Mouse (Mus musculus): ENCODE data around the gene Llgl2. TPM values are rescaled to one million over a fixed set of nuclear protein-coding genes. Genes with fewer than 3 reads are reported as not detected.
A peak's percentile ranks its signal among the peaks of the same experiment; 100 is the strongest.

The Llgl2 gene
- total RNA-seq, 1 experiment from 2014 or later: 6.5 TPM

DNA sequence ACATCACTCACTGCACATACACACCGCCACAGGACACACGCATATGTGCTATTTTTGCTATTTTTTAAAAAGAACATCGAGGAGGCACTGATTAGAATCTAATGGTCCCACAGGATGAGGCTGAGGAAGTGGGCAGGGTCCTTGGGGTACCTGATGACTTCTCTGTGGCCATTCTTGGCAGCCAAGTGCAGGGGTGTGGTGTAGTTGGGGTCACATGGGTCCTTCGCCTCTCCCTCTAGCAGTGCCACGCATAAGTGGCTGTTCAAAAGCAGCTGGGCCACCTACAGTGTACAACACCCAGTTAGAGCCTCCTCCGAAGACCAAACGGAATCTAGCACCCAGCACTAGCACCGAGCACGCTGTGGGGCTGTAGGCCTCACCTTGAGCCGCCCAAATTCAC lies 17.7 kb upstream of the Llgl2 start:
- ATAC-seq (replicated peaks in 1 of 2; ENCODE audit: insufficient read depth in 1 of 2, low FRiP score in 2 of 2, low TSS enrichment in 1 of 2, low read depth in 1 of 2, poor library complexity in 2 of 2, severe bottlenecking in 2 of 2): no peak

DNA sequence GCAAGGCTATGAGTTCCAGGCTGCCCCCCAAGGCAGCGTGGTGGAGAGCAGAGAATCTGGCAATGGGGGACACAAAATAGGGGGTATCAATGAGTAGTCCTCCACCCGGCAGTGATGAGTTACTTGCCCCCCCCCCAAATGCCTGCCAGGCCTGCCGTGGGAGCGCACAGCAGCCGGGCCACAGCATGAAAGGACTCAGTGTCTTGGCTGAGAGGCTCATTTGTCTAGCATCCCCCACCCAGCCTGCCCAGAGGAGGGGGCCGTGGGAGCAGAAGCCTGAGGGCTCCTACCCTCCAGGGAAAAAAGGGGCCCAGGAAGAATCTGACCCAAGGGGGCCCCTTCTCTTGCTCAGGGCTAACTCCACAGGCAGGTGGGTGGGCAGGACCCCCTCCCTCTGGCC lies 16.5 kb upstream of the Llgl2 start:
- ATAC-seq (replicated peaks in 1 of 2; ENCODE audit: insufficient read depth in 1 of 2, low FRiP score in 2 of 2, low TSS enrichment in 1 of 2, low read depth in 1 of 2, poor library complexity in 2 of 2, severe bottlenecking in 2 of 2): no peak

DNA sequence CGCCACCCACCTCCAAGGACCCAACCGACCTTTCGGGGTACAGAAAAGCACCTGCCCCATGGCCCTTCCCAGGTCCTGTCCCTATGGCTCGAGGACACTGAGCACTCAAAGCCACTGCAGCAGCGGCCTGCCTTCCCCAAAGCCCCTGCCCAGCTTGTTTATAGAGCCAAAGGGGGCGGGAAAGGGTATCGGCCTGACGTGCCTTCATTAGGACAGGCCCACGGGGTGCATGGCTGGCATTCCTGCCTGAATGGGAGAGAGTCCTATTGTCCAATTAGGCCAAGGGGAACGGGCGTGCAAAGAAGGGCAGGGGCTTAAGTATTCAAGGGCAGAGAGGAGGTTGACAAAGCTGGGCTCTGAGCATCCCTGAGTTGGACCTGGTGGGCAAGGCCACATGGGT lies 15.9 kb upstream of the Llgl2 start:
- no peak for ATAC-seq (replicated peaks in 1 of 2; ENCODE audit: insufficient read depth in 1 of 2, low FRiP score in 2 of 2, low TSS enrichment in 1 of 2, low read depth in 1 of 2, poor library complexity in 2 of 2, severe bottlenecking in 2 of 2)

DNA sequence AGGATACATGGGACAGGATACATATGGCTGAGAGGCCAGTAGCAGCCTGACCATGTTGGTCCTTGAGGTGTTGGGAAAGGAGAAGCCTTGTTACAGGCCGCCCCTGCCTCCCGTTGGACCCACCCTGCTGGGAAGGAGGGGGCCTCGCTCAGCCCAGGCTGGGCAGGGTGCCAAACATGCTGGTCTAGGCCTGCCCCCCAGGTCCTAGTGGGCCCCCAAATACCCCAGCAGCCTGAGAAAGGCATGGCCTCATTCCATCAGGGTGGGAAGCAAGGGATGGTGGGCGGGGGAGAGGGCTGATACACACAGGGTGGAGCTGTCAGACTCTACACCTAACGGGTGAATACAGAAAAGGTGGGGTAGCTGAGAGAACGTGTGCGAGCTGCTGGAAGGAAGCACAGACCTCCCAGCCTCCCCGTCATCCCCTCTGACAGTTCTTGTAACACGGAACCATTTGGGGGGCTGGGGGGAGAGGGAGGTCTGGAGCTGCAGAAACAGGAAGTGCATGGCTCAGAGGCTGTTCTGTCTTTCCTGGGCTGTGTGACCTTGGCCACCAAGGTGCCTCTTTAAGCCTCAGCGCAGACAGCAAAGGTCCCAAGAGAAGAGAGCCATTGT lies 15.0 kb upstream of the Llgl2 start:
- peak; percentile 15 to 51; a peak in 1 of 4 replicates for ATAC-seq (replicated peaks in 1 of 2; ENCODE audit: insufficient read depth in 1 of 2, low FRiP score in 2 of 2, low TSS enrichment in 1 of 2, low read depth in 1 of 2, poor library complexity in 2 of 2, severe bottlenecking in 2 of 2)

DNA sequence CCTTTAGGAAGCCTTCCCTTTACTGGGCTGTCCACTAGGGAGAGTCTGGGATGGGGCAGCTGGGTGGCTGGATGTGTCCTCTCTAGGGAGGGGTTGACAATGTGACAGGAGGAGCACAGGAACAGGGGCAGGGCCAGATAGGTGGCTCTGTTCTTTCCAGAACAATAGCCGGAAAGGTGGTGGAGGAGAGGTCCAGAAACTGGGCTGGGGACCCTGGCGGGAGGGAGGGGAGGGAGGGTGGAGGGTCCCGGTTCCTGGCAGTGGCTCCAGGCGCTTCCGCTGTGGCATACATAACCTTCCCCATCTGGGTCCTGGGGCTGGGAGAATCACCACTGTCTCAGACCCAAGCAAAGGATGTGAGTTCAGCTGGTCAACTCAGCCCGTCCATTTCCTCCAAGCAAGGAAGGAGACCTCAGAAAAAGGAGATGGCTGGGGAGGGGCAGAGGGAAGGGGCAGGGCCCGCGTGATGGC lies 14.5 kb upstream of the Llgl2 start:
- no peak for ATAC-seq (replicated peaks in 1 of 2; ENCODE audit: insufficient read depth in 1 of 2, low FRiP score in 2 of 2, low TSS enrichment in 1 of 2, low read depth in 1 of 2, poor library complexity in 2 of 2, severe bottlenecking in 2 of 2)

DNA sequence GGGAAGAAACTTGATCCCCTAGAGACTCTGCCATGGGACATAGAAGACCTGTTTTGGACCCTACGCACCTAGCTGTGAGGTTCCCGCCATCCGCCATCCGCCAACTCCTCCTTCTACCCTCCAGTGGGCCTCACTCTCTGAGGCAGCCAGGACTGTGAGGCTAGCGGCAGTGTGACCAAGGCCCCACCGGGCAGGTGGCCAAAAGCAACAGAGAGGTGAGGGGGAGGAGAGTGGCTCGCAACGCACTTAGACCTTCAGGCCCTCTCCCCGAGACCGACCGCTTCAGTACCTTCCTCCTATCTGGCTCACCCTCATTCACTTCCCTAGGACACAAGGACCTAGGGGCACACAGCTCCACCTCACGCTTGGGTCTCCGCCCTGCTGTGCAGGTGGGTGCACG lies 13.5 kb upstream of the Llgl2 start:
- no peak for ATAC-seq (replicated peaks in 1 of 2; ENCODE audit: insufficient read depth in 1 of 2, low FRiP score in 2 of 2, low TSS enrichment in 1 of 2, low read depth in 1 of 2, poor library complexity in 2 of 2, severe bottlenecking in 2 of 2)

DNA sequence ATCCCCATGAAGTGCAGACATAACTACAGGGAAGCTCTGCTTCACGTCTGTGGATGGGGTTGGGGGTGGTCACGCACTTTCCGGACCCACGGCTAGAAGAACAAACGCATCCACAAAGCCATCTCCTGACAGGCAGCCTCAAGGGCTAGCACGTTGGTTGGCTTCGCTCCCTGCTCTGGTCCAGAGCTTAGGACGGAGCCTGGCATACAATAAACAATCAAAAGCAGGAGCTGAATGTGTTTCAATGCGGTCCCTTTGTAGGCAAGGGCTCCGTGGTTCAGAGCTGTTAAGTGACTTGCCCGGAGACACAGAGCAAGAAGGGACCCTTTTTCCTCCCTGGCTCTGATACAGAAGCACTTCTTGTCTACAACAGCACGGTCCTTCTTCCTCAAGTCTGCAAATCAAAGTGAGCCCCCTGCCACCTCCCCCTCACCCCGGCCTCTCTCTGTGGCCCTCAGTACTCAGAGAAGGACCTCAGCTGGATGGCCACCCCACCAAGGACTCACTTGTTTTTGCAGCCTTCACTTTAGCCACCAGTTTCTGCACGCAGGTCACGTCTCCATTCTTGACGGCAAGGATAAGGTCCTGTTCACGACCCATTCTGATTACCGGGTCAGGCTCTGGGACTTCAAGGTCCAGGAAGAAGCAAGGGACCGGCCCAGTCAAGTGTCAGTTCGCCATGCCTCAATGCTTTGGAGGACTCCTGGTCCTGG lies 12.3 kb upstream of the Llgl2 start:
- ATAC-seq (replicated peaks in 1 of 2; ENCODE audit: insufficient read depth in 1 of 2, low FRiP score in 2 of 2, low TSS enrichment in 1 of 2, low read depth in 1 of 2, poor library complexity in 2 of 2, severe bottlenecking in 2 of 2): no peak

DNA sequence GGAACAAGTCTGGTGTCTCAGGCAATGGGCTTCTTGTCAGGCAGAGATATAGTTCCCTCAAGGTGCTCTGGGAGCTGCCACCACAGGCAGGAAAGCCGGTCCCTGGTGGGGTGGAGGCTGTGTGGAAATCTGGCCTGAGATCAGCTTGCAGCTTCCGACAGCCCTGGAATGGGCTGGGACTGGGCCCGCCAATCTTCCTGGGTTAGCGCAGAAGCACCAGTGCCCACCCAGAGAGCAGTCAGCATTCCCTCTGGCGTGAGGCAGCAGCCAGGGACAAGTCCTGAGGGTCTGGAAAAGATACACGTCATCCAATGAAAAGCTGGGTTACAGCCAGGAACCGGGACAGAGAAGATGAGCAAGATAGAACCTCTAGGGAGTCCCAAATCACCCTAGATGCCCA lies 11.8 kb upstream of the Llgl2 start:
- ATAC-seq (replicated peaks in 1 of 2; ENCODE audit: insufficient read depth in 1 of 2, low FRiP score in 2 of 2, low TSS enrichment in 1 of 2, low read depth in 1 of 2, poor library complexity in 2 of 2, severe bottlenecking in 2 of 2): no peak

DNA sequence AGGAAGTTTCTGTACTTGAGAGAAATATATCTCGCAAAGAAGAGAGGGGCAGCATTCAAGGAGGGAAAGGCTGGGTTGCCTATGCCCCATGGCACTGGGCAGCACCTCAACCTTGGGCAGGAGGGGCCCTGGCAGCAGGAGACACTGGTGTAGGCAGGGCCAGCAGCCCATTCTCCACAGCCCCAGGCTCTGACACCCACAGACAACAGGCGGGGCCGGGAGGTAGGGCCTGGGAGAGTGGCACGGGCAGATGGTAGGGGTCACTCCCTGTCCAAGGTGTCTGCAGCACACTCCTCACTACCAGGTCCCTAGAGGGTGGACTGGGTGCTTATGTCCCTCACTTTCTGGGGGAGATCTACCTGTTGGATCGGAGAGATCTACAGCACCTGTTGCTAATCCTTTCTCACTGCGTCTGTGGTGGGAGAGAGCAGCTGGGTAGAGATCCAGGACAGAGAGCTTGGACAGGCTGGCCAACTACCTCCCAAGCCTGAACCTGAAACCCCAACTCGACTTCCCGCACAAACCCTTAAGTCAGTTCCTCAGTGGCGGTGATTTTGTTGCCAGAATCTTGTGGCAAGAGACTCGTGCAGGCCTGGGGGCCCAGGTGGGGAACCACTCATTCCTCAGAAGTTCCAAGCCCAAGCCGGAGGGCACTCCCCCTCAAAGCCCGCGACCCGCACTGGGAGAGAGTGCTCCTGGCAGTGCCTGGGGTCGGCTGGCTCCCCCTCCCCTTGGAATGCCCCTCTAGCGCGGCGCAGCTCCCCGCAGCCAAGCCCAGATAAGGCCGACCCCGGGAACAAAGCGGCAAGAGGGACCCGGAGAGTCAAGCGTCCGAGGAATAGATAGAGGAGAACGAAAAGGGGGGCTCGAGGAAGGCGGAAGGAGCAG lies 11.1 kb upstream of the Llgl2 start:
- ATAC-seq (replicated peaks in 1 of 2; ENCODE audit: insufficient read depth in 1 of 2, low FRiP score in 2 of 2, low TSS enrichment in 1 of 2, low read depth in 1 of 2, poor library complexity in 2 of 2, severe bottlenecking in 2 of 2): no peak

DNA sequence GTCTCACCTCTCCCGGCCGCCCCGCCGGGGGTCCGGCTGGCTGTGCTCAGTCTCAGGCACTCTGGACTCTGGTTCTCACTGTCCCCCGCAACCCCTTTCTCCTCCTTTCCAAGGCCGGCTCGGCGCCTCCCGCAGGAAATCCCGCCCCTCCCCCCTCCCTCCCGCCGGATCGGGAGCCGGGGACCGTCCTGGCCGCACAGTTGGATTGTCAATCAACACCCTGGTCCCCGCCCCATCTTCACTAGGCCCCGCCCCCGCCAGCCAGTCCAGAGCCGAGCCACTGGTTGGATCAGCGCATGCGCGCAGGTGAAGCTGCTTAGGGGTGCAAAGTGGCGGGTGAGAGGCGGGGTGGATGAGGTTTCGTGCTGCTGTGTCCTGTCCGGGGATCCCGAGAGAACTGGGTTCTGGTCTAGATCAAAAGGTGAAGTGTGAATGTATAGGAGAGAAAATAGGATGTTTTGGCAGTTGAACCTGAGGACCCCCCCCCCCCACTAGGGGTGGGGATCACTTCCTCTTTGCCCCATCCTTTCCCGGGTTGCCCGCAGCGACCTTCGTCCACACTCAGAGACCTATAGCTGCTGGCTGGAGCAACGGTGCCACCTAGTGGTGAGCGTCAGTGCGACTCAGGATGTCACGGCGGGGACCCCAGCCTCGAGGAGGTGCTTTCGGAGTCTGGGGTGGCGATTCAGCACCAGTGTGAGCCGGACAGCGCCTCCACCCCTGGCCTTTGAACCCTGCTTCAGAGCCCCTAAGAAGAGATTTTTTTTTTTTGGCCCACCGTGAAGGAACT lies 10.1 kb upstream of the Llgl2 start, which contains the start of gene Caskin2:
Gene Caskin2 (minus strand): TSS at position 133 of the 790 bp plus-strand sequence.
- ATAC-seq (replicated peaks in 1 of 2; ENCODE audit: insufficient read depth in 1 of 2, low FRiP score in 2 of 2, low TSS enrichment in 1 of 2, low read depth in 1 of 2, poor library complexity in 2 of 2, severe bottlenecking in 2 of 2): peak; percentile 86 to 89

DNA sequence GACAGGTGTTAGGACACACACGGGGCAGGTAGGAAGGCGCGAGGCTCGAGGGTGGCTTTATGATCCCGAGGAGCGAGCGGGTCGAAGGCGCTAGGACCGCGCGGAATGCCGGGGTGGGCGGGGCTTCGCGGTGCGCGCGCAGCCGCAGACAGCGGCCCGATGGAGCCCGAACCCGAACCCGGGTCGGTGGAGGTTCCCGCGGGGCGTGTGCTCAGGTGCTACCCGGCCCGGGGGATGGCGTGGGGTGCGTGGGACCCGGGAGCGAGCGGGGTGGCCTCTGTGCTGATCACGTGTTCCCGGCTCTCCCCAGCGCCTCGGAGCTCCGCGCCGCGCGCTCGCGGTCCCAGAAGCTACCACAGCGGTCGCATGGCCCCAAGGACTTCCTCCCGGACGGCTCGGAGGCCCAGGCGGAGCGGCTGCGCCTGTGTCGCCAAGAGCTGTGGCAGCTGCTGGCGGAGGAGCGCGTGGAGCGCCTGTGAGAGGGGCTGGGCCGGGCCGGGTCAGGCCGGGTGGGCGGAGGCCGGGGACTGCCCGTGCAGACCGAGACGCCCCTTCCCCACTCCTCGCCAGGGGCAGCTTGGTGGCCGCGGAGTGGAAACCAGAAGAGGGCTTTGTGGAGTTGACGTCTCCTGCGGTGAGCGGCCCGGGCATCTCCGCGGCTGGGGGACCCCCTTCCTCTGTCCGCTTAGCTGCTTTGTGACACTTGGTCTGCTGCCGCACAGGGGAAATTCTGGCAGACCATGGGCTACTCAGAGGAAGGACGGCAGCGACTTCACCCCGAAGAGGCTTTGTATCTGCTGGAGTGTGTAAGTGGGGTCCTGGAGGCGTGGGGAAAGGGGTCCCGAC lies 9.0 kb upstream of the Llgl2 start, which contains the start of gene Tsen54:
Gene Tsen54 (plus strand): TSS at position 120 of the 846 bp plus-strand sequence.
- ATAC-seq (replicated peaks in 1 of 2; ENCODE audit: insufficient read depth in 1 of 2, low FRiP score in 2 of 2, low TSS enrichment in 1 of 2, low read depth in 1 of 2, poor library complexity in 2 of 2, severe bottlenecking in 2 of 2): peak; percentile 13 to 56; a peak in 3 of 4 replicates

DNA sequence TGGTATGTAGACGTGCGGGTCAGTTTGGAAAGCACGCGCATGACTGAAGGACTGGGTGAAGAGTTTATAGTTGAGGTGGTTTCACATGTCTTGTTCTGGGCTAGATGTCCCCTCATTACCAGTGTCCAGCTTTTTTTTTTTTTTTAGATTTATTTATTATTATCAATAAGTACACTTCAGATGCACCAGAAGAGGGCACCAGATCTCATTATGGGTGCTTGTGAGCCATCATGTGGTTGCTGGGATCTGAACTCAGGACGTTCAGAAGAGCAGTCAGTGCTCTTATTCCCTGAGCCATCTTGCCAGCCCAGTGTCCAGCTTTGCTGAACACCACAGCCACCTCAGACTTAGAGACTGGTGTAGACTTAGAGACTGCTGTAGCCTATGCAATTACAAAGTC lies 6.5 kb upstream of the Llgl2 start:
- ATAC-seq (replicated peaks in 1 of 2; ENCODE audit: insufficient read depth in 1 of 2, low FRiP score in 2 of 2, low TSS enrichment in 1 of 2, low read depth in 1 of 2, poor library complexity in 2 of 2, severe bottlenecking in 2 of 2): no peak

DNA sequence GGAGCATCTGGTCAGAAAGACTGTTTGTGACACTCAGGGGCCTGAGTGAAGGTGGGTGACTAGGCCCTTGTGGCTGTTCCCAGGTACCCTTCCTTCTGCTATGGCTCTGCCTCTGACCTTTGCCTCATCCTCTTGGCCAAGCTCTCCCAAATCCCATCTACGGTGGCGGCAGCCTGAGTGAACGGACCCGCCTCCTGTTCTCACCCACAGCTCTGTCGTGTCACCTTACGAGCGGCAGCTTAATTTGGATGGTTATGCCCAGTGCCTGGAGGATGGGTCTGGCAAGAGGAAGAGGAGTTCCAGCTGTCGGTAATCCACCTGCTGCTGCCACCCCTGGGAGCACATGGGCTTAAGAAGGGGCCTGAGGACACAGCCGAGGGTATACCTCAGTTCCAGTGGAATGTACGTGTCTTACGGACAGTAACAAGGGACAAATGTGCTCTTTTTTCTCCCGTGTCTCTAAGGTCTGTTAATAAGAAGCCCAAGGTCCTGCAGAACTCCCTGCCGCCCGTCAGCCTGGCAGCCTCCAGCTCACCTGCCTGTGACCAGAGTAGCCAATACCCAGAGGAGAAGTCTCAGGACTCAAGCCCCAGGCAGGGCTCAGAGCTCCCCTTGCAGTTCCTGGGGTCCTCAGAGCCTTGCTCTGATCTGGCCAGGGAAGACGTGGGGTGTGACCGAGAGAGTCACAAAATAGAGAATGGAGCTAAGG lies 3.8 kb upstream of the Llgl2 start:
- ATAC-seq (replicated peaks in 1 of 2; ENCODE audit: insufficient read depth in 1 of 2, low FRiP score in 2 of 2, low TSS enrichment in 1 of 2, low read depth in 1 of 2, poor library complexity in 2 of 2, severe bottlenecking in 2 of 2): no peak

DNA sequence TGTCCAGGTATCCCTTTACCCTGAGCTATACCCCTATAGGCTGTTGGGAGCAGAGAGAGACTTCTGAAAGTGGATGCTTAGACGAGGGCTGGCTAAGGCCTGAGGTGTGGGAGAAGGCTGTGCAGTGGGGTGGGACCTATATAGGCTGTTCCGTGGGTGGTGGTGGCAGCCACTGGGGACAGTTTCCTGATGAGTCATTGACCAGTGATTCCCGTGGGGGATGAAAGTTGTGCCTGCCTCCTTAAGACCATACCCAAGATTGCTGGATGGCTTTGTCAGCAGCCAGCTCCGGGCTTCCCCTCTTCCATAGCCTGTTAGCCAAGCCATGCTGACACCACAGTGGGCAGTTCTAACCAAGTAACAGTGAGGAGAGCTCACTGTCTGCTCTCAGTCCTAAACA lies 2.8 kb upstream of the Llgl2 start:
- no peak for ATAC-seq (replicated peaks in 1 of 2; ENCODE audit: insufficient read depth in 1 of 2, low FRiP score in 2 of 2, low TSS enrichment in 1 of 2, low read depth in 1 of 2, poor library complexity in 2 of 2, severe bottlenecking in 2 of 2)

DNA sequence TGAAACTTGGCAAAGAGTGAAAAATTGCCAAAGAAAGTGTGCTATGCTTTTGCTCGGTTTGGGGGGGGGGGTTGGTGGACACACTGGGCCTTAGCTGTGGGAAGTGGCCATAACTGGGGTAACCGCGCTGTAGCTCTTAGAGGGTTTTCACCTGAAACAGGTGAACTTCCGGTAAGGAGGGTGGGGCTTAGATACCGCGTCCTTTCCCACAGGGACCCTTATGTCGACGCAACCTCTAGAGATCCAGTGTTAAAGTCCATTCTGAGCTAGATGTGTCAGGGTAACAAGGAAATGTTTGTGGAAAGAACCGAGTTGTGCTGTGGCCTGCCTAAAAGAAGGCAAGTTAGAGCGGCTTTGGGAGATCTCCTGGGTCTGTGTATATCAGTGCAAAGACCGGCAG lies 964 bp downstream of the Llgl2 start:
- no peak for ATAC-seq (replicated peaks in 1 of 2; ENCODE audit: insufficient read depth in 1 of 2, low FRiP score in 2 of 2, low TSS enrichment in 1 of 2, low read depth in 1 of 2, poor library complexity in 2 of 2, severe bottlenecking in 2 of 2)

DNA sequence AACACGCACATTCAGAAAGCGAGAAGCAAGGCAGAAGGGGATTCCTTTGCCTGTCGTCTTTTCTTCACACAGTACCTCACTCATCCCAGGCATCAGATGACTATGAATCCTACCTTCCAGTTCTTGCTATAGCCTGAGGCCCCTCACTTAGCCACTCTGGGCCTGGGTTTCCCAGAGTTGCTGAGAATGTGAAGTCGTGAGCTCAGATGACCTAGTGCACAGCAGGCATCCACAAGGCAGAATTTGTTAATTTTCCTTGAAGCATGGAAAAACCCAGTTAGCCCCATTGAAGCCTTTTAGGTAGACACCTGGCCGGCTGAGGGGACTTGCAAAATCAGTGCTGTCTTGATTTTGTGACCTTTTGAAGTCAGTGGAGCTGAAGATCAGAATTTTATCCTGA lies 2.6 kb downstream of the Llgl2 start:
- ATAC-seq (replicated peaks in 1 of 2; ENCODE audit: insufficient read depth in 1 of 2, low FRiP score in 2 of 2, low TSS enrichment in 1 of 2, low read depth in 1 of 2, poor library complexity in 2 of 2, severe bottlenecking in 2 of 2): no peak
